Mouse (Mus musculus) forebrain, embryonic 16.5 days (tissue): ENCODE data around the gene Cdc42ep1. TPM values are rescaled to one million over a fixed set of nuclear protein-coding genes. Genes with fewer than 3 reads are reported as not detected.
A peak's percentile ranks its signal among the peaks of the same experiment; 100 is the strongest.

ENCODE experiments used
- ATAC-seq: fragments of 200-750 bp; cut with Nextera tagmentation; 2 replicates; pipeline ENCODE4 v1.8.0; 2017; ENCODE audit warnings: mild to moderate bottlenecking, moderate library complexity
- H3K27ac ChIP-seq: fragments of 300-500 bp; sonication (generic); 2 replicates; pipeline ENCODE4 v1.5.1; 2014; ENCODE audit warnings: low read length, control low read depth
- H3K27me3 ChIP-seq: fragments of 300-500 bp; sonication (generic); replicated peaks from 2 replicates; pipeline ENCODE4 v1.6.1; 2014; ENCODE audit warnings: low read length; ENCODE audit not compliant: control insufficient read depth, insufficient read depth
- H3K36me3 ChIP-seq: fragments of 300-500 bp; sonication (generic); 2 replicates; pipeline ENCODE4 v1.6.1; 2014; ENCODE audit not compliant: control insufficient read depth, insufficient read depth
- H3K4me1 ChIP-seq: fragments of 300-500 bp; sonication (generic); replicated peaks from 2 replicates; pipeline ENCODE4 v1.6.1; 2014; ENCODE audit warnings: low read length; ENCODE audit not compliant: control insufficient read depth, insufficient read depth
- H3K4me2 ChIP-seq: fragments of 300-500 bp; sonication (generic); 2 replicates; pipeline ENCODE4 v1.6.1; 2014; ENCODE audit warnings: mild to moderate bottlenecking, low read length, control low read depth
- H3K4me3 ChIP-seq: fragments of 300-500 bp; sonication (generic); replicated peaks from 2 replicates; pipeline ENCODE4 v1.5.1; 2014; ENCODE audit warnings: mild to moderate bottlenecking, low read length, control low read depth
- H3K9ac ChIP-seq: fragments of 300-500 bp; sonication (generic); replicated peaks from 2 replicates; pipeline ENCODE4 v1.6.1; 2014; ENCODE audit warnings: low read depth, low read length, control low read depth
- H3K9me3 ChIP-seq: fragments of 300-500 bp; sonication (generic); 2 replicates; pipeline ENCODE4 v1.6.1; 2016; ENCODE audit warnings: low read length; ENCODE audit not compliant: control insufficient read depth
- WGBS: fragments of 180-500 bp; shearing (Covaris S2); extraction: QIAGEN DNeasy Blood & Tissue Kit; methylation state at CpG from one replicate; pipeline ENCODE4 v1.1.7; 2014; 5-methylcytosine and 5-hydroxymethylcytosine counted together
- polyA plus RNA-seq: library from polyadenylated mRNA; unstranded; fragments of >200 nt; fragmentation: Nextera tagmentation; extraction: Ambion mirVana; gene quantifications from 2 replicates; pipeline ENCODE4 v1.2.1, GENCODE M21; 2015

Cdc42ep1 gene
- polyA plus RNA-seq, 1 experiment from 2014 or later = 9.7 TPM

DNA sequence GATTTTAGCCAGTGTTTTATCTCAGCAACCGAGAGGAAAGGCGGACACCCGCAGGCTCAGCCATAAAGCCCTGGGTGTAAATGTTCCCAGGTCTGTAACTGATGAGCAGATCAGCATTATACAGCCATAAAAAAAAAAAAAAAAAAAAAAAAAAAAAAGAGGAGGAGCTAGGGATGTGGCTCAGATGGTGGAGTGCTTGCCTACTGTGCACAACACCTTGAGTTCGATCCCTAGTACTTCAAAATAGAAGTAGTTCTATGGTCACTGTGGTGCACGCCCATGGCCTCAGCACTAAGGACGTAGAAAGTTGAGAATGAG, 26.4 kb upstream of the Cdc42ep1 start:
- no peak overlapping the region for H3K27ac ChIP-seq
- H3K4me1 ChIP-seq = no peaks in the 10 kb centered on the region
- H3K9ac ChIP-seq = no peak overlapping the region
- H3K27me3 ChIP-seq = no peaks in the 10 kb centered on the region
- no peaks in the 10 kb centered on the region for H3K9me3 ChIP-seq
- no peak for ATAC-seq
- no peaks in the 10 kb centered on the region for H3K36me3 ChIP-seq
- no peak overlapping the region for H3K4me3 ChIP-seq
- 79% methylated on average over 6 of the region's 6 CpGs for WGBS
- H3K4me2 ChIP-seq = no peak overlapping the region

DNA sequence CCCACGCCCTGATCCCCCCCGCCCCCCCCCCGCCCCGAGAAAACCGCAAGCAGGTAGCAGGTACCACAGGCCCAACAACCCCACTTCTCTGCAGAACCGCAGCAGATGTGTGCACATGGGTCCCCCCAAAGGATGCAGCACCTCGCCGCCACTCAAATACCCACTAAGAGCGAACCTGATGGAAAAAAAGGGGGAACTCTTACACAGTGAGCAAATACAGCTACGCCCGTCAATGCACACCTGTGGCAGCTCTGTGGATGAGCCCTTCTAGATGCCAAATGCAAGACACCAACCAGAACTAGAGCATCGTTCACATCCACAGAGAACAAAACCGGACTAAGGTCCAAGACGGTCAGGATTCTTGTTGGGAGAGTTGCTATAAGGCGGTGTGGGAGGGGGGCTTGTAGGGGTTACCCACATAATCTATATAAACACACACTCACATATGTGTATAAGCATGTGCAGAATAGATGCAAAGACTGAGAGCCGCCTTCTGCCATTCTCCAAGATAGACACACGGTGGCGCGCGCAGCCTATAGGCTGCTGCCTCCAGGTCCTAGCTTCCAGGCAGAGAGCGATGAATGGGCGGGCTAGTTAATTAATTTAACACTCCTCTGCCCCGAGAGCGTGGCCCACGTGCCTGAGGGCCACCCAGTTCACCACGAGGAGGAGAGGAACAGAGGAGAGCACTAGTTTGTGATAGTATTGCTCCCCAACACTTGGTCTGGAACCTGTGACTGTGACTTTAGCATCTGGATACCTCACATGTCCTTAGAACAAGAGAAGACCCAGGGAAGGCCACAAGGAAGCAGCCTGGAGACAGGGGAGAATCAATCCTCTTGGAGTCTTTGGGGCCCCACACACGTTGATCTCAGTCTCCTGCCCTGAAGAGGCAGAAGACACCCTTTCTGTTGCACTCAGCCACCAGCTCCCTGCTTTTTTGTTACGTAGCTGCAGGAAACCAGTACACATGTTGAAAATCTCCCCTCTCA, 15.9 kb upstream of the Cdc42ep1 start:
- Histone ChIP-seq H3K27me3 (0 out of 2 replicates have a peak, but pooled peaks cover 7% of the 10 kb centered on the region), H3K9ac (no peak overlapping the region), H3K4me3 (no peak overlapping the region), H3K36me3 (no peaks in the 10 kb centered on the region), H3K27ac (no peak overlapping the region), H3K4me2 (no peak overlapping the region), H3K4me1 (peaks cover 8% of the 10 kb centered on the region; the same call in 1 of the 2 replicates), H3K9me3 (no peaks in the 10 kb centered on the region)
- ATAC-seq = peak; percentile 79
- 24% methylated on average over 28 of the region's 28 CpGs for WGBS

DNA sequence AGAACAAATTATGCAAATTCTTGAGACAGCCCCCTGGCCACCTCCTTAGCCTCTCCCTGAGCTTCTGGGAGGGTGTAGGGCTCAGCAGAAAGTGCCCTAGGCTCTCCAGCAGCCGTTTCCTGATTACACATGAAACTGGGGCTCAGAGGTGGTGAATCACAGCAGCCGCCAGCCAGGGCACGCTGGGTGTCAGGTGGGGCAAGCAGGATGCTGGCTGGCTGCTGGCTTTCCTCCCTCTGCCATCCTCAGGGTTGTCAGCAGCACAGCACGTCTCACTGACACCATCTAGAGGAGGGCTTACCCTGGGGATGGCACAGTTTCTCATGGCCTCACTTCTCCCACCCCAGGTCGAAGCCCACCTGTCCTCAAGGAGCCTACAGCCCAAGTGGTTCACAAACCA, 14.1 kb upstream of the Cdc42ep1 start:
- no peak for ATAC-seq
- Histone ChIP-seq H3K9me3 (no peaks in the 10 kb centered on the region), H3K4me1 (peaks cover 17% of the 10 kb centered on the region; the same call in 1 of the 2 replicates), H3K27ac (no peak overlapping the region), H3K27me3 (0 out of 2 replicates have a peak, but pooled peaks cover 7% of the 10 kb centered on the region), H3K9ac (no peak overlapping the region; the same call in 1 of the 2 replicates), H3K36me3 (no peaks in the 10 kb centered on the region), H3K4me3 (no peak overlapping the region), H3K4me2 (no peak overlapping the region)
- WGBS = 22% methylated on average over 5 of the region's 5 CpGs

DNA sequence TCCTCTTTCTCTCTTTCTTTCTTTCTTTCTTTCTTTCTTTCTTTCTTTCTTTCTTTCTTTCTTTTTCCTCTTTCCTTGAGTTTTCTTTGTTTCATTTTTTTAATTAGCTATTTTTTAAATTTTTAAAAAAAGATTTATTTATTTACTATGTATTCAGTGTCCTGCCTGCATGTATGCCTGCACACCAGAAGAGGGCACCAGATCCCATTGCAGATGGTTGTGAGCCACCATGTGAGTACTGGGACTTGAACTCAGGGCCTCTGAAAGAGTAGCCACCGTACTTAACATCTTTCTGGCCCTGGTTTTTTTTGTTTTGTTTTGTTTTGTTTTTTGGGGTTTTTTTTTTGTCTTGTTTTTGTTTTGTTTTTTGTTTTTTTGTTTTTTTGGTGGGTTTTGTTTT, 12.8 kb upstream of the Cdc42ep1 start:
- H3K36me3 ChIP-seq = no peaks in the 10 kb centered on the region
- 0 out of 2 replicates have a peak, but pooled peaks cover 7% of the 10 kb centered on the region for H3K27me3 ChIP-seq
- no peak overlapping the region for H3K9ac ChIP-seq
- no peak overlapping the region for H3K4me3 ChIP-seq
- H3K4me1 ChIP-seq = peaks cover 21% of the 10 kb centered on the region
- H3K27ac ChIP-seq = no peak overlapping the region
- H3K4me2 ChIP-seq = no peak overlapping the region
- H3K9me3 ChIP-seq = no peaks in the 10 kb centered on the region
- WGBS = 97% methylated on average over 1 of the region's 1 CpGs
- no peak for ATAC-seq

DNA sequence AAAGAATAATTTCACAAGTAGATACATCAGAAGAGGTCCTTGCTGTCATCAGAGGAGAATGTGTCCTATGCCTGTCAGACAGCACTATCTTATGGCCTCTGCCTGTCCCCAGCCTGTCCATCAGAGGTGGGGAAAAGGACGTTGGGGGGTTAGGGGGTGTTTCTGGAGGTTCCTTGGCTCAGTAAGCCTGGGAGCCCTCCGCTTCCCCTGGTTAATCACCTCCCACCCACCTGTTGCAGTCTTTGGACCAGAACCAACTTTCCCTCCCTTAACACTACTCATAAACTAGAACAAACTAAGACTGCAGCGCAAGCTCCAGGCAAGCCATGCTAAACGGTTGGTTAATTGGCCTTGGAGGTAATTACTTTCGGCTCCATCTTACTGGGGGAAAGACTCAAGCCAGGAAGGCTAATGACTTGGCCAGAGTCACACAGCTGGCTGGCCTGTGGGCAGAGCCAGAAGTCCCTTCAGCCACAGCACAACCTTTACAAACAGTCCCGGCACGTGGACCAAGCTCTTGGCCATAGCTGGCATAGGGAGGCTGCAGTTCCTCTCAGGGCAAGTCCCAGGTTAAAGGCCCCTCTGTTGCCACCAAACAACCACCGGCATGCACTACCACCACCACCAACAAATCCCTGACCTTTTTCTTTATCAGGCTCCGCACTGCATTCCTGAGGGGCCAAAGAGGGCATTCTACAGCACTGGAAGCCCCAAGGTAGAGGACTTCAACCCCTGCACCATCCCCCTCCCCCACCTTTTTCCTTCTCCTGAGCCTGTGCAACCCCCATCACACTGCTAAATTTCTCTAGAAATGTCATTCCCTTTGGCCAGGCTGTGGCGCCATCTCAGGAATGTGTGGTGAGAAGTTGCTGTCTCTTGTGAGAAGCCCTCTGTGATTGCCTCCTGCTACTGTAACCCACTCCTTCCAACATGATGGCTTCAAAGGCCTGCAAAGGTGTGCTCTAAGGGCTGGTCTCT, 11.4 kb upstream of the Cdc42ep1 start:
- 0 out of 2 replicates have a peak, but pooled peaks cover 3% of the 10 kb centered on the region for H3K27me3 ChIP-seq
- no peaks in the 10 kb centered on the region for H3K36me3 ChIP-seq
- no peak overlapping the region for H3K4me3 ChIP-seq
- H3K4me1 ChIP-seq = peaks cover 26% of the 10 kb centered on the region
- 50% methylated on average over 10 of the region's 10 CpGs for WGBS
- H3K9ac ChIP-seq = no peak overlapping the region
- ATAC-seq = no peak
- H3K4me2 ChIP-seq = no peak overlapping the region
- H3K27ac ChIP-seq = no peak overlapping the region
- H3K9me3 ChIP-seq = no peaks in the 10 kb centered on the region

DNA sequence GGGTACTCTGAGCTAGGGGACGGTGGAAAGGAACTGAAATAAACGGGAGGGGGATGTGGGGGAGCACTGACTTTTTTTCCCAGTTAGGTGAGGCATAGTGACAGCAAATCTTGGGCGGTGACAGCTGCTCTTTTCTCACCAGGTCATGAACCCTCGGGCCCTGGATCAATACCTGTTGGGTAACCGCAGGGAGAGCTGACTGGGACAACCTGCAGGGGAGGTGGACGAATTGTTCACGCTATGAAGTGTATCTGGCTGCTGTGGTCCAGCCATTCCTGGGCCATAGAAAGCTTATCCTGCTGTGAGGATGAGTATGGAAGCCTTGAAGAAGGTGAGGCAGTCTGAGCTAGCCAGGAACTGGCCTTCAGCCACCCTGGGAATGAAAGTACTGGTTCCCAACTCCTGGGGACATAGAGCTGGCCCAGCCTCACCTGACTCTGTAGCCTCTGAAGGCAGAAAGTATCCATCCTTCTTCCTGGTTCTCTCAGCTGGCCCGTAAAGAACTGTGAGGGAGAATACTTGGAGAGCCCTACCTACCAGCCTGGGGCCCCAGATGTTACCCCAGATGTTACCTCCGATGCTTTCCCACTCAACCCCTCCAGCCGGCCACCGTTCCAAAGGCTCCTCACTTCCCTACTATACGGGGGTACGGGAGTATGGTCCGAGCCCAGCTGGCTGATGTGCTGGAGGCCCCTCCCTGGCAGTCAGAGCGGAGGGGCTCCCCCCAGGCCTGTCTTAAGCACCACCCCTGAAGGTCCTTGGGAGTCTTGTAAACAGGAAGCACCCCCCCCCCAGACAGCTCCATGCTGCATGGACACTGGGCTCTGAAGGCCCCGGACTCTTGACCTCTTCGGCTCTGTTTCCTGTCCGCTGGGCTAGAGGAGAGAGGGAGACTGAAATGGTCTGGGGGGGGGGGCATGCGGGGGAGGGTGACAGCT, 10.4 kb upstream of the Cdc42ep1 start:
- no peaks in the 10 kb centered on the region for H3K36me3 ChIP-seq
- no peak overlapping the region for H3K9ac ChIP-seq
- H3K27me3 ChIP-seq = no peaks in the 10 kb centered on the region
- H3K27ac ChIP-seq = peak overlapping the region; percentile 37; the same call in 1 of the 2 replicates
- no peak overlapping the region for H3K4me3 ChIP-seq
- no peak overlapping the region for H3K4me2 ChIP-seq
- H3K9me3 ChIP-seq = no peaks in the 10 kb centered on the region
- WGBS = 60% methylated on average over 17 of the region's 19 CpGs
- peak; percentile 3; the same call in 1 of the 2 replicates for ATAC-seq
- H3K4me1 ChIP-seq = peaks cover 24% of the 10 kb centered on the region

DNA sequence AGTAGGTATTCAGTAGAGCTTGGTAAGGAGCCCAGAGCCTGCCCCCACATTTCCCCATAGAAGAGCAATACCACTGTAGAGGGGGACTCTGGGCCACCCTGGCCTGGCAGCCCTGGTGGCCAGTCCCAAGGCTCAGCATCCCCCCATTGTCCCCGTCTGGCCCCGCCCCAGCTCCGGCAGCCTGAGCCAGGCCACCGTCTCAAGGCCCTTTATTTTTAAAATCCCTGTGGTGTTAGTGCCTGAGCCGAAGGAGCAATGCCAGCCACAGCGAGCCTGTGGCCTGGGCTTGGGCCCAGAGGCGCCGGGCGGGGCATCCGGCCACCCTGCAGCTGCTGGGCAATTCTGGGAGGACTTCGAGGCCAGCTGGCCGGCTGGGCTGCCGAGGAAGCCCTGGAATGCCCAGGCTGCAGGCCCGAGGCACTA, 9.7 kb upstream of the Cdc42ep1 start:
- Histone ChIP-seq H3K9me3 (no peaks in the 10 kb centered on the region), H3K4me1 (peaks cover 24% of the 10 kb centered on the region), H3K4me2 (no peak overlapping the region), H3K27me3 (no peaks in the 10 kb centered on the region), H3K36me3 (no peaks in the 10 kb centered on the region), H3K4me3 (no peak overlapping the region), H3K27ac (peak overlapping the region; percentile 45), H3K9ac (0 out of 2 replicates have a peak overlapping the region, but pooled peaks have one; percentile 15)
- 6% methylated on average over 14 of the region's 14 CpGs for WGBS
- ATAC-seq = peak; percentile 86

DNA sequence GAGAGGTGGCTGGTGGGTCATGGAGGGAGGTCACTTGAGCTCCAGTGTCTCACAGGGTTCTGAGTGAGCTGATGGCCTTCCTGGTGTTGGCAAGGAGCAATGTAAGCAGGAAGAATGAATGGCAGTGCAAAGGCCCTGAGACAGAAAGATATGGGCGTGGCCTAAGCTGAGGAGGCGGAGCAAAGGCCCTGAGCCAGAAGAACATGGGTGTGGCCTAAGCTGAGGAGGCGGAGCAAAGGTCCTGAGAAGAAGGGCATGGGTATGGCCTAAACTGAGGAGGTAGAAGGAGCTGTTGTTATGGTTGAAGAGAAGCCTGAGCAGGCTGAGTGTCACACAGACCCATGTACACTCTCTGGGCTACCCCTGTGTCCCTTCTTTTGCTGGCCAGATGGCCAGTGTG, 8.8 kb upstream of the Cdc42ep1 start:
- Histone ChIP-seq H3K9me3 (no peaks in the 10 kb centered on the region), H3K36me3 (no peaks in the 10 kb centered on the region), H3K27ac (no peak overlapping the region), H3K27me3 (no peaks in the 10 kb centered on the region), H3K4me2 (no peak overlapping the region), H3K4me3 (no peak overlapping the region), H3K9ac (no peak overlapping the region), H3K4me1 (peaks cover 19% of the 10 kb centered on the region)
- 95% methylated on average over 3 of the region's 3 CpGs for WGBS
- ATAC-seq = no peak
